Mouse (Mus musculus) forebrain, embryonic 13.5 days (tissue): Measurements from ENCODE around the gene Trpt1. TPM values are rescaled to one million over a fixed set of nuclear protein-coding genes. Genes with fewer than 3 reads are reported as not detected.

Source experiments
- ATAC-seq: fragments of 200-750 bp; cut with Nextera tagmentation; 2 replicates; pipeline ENCODE4 v1.8.0; 2017
- H3K27ac ChIP-seq: fragments of 300-500 bp; sonication (generic); 2 replicates; pipeline ENCODE4 v1.5.1; 2015; ENCODE audit warnings: inconsistent platforms, mild to moderate bottlenecking, moderate library complexity
- H3K27me3 ChIP-seq: fragments of 300-500 bp; sonication (generic); 2 replicates; pipeline ENCODE4 v1.6.1; 2015; ENCODE audit warnings: mild to moderate bottlenecking, inconsistent platforms
- H3K36me3 ChIP-seq: fragments of 300-500 bp; sonication (generic); 2 replicates; pipeline ENCODE4 v1.6.1; 2015; ENCODE audit warnings: mild to moderate bottlenecking, inconsistent platforms; ENCODE audit not compliant: poor library complexity, severe bottlenecking
- H3K4me1 ChIP-seq: fragments of 300-500 bp; sonication (generic); 2 replicates; pipeline ENCODE4 v1.6.1; 2015; ENCODE audit warnings: inconsistent platforms
- H3K4me2 ChIP-seq: fragments of 300-500 bp; sonication (generic); 2 replicates; pipeline ENCODE4 v1.6.1; 2015; ENCODE audit warnings: inconsistent platforms, mild to moderate bottlenecking, moderate library complexity
- H3K4me3 ChIP-seq: fragments of 300-500 bp; sonication (generic); 2 replicates; pipeline ENCODE4 v1.5.1; 2015; ENCODE audit warnings: mild to moderate bottlenecking, inconsistent platforms
- H3K9ac ChIP-seq: fragments of 300-500 bp; sonication (generic); 2 replicates; pipeline ENCODE4 v1.6.1; 2015; ENCODE audit warnings: mild to moderate bottlenecking, inconsistent platforms
- H3K9me3 ChIP-seq: fragments of 300-500 bp; sonication (generic); replicated peaks from 2 replicates; pipeline ENCODE4 v1.6.1; 2016; ENCODE audit warnings: inconsistent platforms
- WGBS: fragments of 180-500 bp; shearing (Covaris S2); methylation state at CpG from one replicate; pipeline ENCODE4 v1.1.7; 2015; 5-methylcytosine and 5-hydroxymethylcytosine counted together
- polyA plus RNA-seq: library from polyadenylated mRNA; unstranded; fragments of >200 nt; fragmentation: Nextera tagmentation; extraction: Ambion mirVana; gene quantifications from 2 replicates; pipeline ENCODE4 v1.2.1, GENCODE M21; 2015

Trpt1 gene
- polyA plus RNA-seq, 1 experiment from 2014 or later = 15.2 TPM

- H3K9ac ChIP-seq = peak overlapping the region; percentile 61; the same call in 1 of the 2 replicates
- no peak overlapping the region for H3K27ac ChIP-seq
- H3K9me3 ChIP-seq = no peaks in the 10 kb centered on the region
- H3K4me3 ChIP-seq = peak overlapping the region; percentile 42
- ATAC-seq = no peak
- H3K36me3 ChIP-seq = no peaks in the 10 kb centered on the region; the same call in 1 of the 2 replicates
- H3K27me3 ChIP-seq = peaks cover 45% of the 10 kb centered on the region
- peak overlapping the region; percentile 60 for H3K4me2 ChIP-seq
- peaks cover 24% of the 10 kb centered on the region for H3K4me1 ChIP-seq
- WGBS = 14% methylated on average over 15 of the region's 15 CpGs
Observed at GRCm38 (mm10) chr19:6968491-6969271, 27.2 kb upstream of the Trpt1 start.

GRCm38 (mm10) chr19:6969291-6969664, 26.7 kb upstream of the Trpt1 start:
- ATAC-seq = no peak; the same call in 1 of the 2 replicates
- Histone ChIP-seq H3K4me1 (peaks cover 29% of the 10 kb centered on the region), H3K9me3 (no peaks in the 10 kb centered on the region), H3K27me3 (peaks cover 45% of the 10 kb centered on the region), H3K4me2 (peak overlapping the region; percentile 60), H3K9ac (peak overlapping the region; percentile 61), H3K36me3 (no peaks in the 10 kb centered on the region; the same call in 1 of the 2 replicates), H3K27ac (no peak overlapping the region), H3K4me3 (peak overlapping the region; percentile 42)
- WGBS = 1% methylated on average over 19 of the region's 20 CpGs

DNA sequence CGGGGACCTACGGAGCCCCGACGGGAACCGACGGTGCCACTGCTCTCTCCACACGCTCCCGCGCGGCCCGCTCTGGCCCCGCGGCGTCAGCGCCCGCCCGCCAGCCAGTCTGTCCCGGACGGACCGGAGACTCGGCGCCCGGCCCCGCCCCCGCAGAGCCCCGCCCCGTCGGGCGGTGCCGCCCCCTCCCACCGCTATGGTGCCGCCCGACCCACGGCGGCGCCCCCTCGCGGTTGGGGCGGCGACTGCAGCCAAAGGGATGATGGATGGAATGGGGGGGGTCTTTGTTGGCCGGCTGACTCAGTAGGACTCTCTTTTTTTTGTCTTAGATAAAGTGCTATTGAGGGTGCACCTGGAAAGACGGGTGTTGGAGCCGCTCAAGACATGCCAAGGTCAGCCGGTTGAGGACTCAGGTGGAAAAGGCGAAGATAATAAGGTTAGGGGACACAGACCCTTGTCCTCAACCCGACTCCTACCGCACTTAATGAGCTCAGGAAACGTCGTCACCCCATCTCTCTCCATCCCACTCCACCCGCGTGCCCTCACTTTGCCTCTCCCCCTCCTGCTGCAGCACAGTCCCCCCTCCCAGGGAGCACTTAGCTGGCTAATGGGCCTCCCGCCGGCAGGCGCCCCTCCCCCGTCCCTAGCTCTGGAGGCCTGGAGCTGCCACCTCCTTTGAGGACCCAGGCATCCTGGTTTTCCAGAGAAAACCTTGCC, 26.1 kb upstream of the Trpt1 start:
- WGBS = 2% methylated on average over 55 of the region's 55 CpGs

DNA sequence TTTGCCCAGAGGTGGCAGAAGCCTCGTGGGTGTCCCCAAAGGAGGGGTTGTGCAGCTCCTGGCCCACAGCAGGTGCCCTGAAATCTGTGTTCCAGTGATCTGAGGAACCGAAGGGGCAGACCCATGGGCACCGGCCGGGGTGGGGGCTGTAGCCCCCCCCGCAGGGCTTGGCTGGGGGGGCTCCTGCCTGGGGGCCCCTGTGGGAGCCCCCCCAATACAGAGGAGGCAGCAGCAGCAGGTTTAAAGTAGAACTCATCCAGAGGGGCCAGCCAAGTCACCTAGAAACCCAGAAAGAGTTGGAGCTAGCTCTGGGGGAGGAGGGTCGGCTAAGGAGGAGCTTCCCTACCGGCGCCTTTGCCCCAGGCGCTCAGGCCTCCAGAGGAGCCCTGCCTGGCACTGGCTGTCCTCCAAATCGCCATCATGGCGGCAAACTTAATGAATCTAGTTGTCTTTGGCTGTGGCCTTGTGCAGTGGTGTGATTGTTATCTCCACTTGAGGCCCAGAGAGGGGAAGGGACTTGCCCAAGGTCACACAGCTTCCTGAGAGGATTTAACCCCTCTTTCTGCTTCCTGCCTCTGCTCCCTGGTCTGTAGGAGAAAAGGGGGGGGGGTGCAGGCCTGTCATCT, 25.4 kb upstream of the Trpt1 start:
- H3K9me3 ChIP-seq = no peaks in the 10 kb centered on the region
- no peak for ATAC-seq
- H3K4me3 ChIP-seq = no peak overlapping the region
- WGBS = 10% methylated on average over 11 of the region's 11 CpGs
- H3K9ac ChIP-seq = peak overlapping the region; percentile 40
- peaks cover 45% of the 10 kb centered on the region for H3K27me3 ChIP-seq
- H3K27ac ChIP-seq = no peak overlapping the region; the same call in 1 of the 2 replicates
- peaks cover 29% of the 10 kb centered on the region for H3K4me1 ChIP-seq
- no peaks in the 10 kb centered on the region for H3K36me3 ChIP-seq
- peak overlapping the region; percentile 60 for H3K4me2 ChIP-seq

More for the DNA sequence above, 26.1 kb upstream of the Trpt1 start:
- H3K36me3 ChIP-seq = no peaks in the 10 kb centered on the region
- peak overlapping the region; percentile 60 for H3K4me2 ChIP-seq
- H3K9ac ChIP-seq = peak overlapping the region; percentile 61
- H3K27ac ChIP-seq = no peak overlapping the region
- H3K4me3 ChIP-seq = peak overlapping the region; percentile 42
- H3K4me1 ChIP-seq = peaks cover 29% of the 10 kb centered on the region
- peak; percentile 13; the same call in 1 of the 2 replicates for ATAC-seq
- no peaks in the 10 kb centered on the region for H3K9me3 ChIP-seq
- peaks cover 45% of the 10 kb centered on the region for H3K27me3 ChIP-seq

GRCm38 (mm10) chr19:6971644-6972043, 24.3 kb upstream of the Trpt1 start:
- Histone ChIP-seq H3K4me1 (peaks cover 35% of the 10 kb centered on the region), H3K27ac (no peak overlapping the region), H3K9ac (no peak overlapping the region), H3K36me3 (peaks cover 2% of the 10 kb centered on the region), H3K9me3 (no peaks in the 10 kb centered on the region), H3K4me3 (no peak overlapping the region), H3K27me3 (peaks cover 45% of the 10 kb centered on the region), H3K4me2 (no peak overlapping the region)
- no peak for ATAC-seq
- 47% methylated on average over 6 of the region's 6 CpGs for WGBS

- H3K4me2 ChIP-seq = no peak overlapping the region
- H3K4me1 ChIP-seq = peaks cover 42% of the 10 kb centered on the region
- H3K27me3 ChIP-seq = peaks cover 45% of the 10 kb centered on the region
- ATAC-seq = no peak
- no peak overlapping the region for H3K27ac ChIP-seq
- H3K9ac ChIP-seq = no peak overlapping the region
- no peaks in the 10 kb centered on the region for H3K9me3 ChIP-seq
- H3K36me3 ChIP-seq = peaks cover 8% of the 10 kb centered on the region
- H3K4me3 ChIP-seq = no peak overlapping the region
- 85% methylated on average over 13 of the region's 13 CpGs for WGBS
Observed at GRCm38 (mm10) chr19:6972247-6972917, 23.5 kb upstream of the Trpt1 start.

DNA sequence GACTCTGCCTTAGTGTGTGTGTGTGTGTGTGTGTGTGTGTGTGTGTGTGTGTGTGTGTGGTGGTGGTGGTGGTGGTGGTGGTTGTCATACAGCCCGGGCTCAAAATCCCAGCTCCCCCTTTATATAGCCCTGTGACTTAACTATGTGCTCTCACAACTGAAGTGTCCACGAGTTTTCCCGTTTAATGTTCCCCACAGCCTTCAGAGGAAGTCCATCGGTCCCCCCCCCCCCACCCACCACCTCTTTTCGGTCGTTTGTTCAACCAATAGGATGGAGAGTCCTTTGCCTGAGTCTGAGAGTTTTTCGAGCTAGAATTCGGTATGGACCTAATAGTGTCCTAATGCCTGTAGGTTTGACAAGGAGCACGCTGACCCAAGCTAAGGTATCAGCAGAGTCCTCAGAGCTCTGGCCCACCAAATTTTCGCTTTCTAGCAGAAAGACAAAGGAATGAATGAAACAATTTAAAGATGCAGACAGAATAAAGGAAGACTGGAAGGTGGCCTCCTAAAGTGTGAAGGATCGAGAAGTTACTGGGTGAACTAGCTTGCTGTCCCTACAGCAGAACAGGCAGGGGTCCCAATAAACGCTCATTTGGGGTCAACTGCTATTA, 22.2 kb upstream of the Trpt1 start:
- H3K27ac ChIP-seq = no peak overlapping the region
- peaks cover 21% of the 10 kb centered on the region for H3K36me3 ChIP-seq
- H3K27me3 ChIP-seq = peaks cover 35% of the 10 kb centered on the region
- WGBS = 33% methylated on average over 12 of the region's 12 CpGs
- H3K4me3 ChIP-seq = peak overlapping the region; percentile 89
- H3K4me1 ChIP-seq = peaks cover 52% of the 10 kb centered on the region
- no peaks in the 10 kb centered on the region for H3K9me3 ChIP-seq
- H3K9ac ChIP-seq = peak overlapping the region; percentile 88; the same call in 1 of the 2 replicates
- H3K4me2 ChIP-seq = peak overlapping the region; percentile 91
- ATAC-seq = no peak

GRCm38 (mm10) chr19:6974211-6975205, 21.4 kb upstream of the Trpt1 start, which contains the start of gene Ppp1r14b:
Gene Ppp1r14b, plus strand, starts transcription at chr19:6974968.
- Histone ChIP-seq H3K4me3 (peak within 1 kb of the TSS; percentile 89), H3K4me2 (peak within 1 kb of the TSS; percentile 91), H3K9me3 (no peaks in the 10 kb centered on the region), H3K36me3 (peaks cover 23% of the 10 kb centered on the region), H3K9ac (peak within 1 kb of the TSS; percentile 88), H3K4me1 (peaks cover 54% of the 10 kb centered on the region), H3K27me3 (peaks cover 26% of the 10 kb centered on the region), H3K27ac (peak within 1 kb of the TSS; percentile 96)
- peak; percentile 67 for ATAC-seq
- WGBS = under 1% methylated on average over 51 of the region's 84 CpGs

GRCm38 (mm10) chr19:6975537-6976521, 20.1 kb upstream of the Trpt1 start, which contains the start of gene Plcb3:
Gene Plcb3, minus strand, starts transcription at chr19:6976470.
- Histone ChIP-seq H3K4me1 (peaks cover 44% of the 10 kb centered on the region), H3K27me3 (peaks cover 14% of the 10 kb centered on the region), H3K9ac (peak within 1 kb of the TSS; percentile 88), H3K4me2 (peak within 1 kb of the TSS; percentile 91), H3K4me3 (peak within 1 kb of the TSS; percentile 89), H3K27ac (peak within 1 kb of the TSS; percentile 96), H3K9me3 (no peaks in the 10 kb centered on the region), H3K36me3 (peaks cover 23% of the 10 kb centered on the region)
- WGBS = 0% methylated on average over 16 of the region's 16 CpGs
- peak; percentile 5; the same call in 1 of the 2 replicates for ATAC-seq
